Mouse (Mus musculus) small intestine, adult 2 months (tissue): ENCODE results near the gene Vrtn. TPM values are rescaled to one million over a fixed set of nuclear protein-coding genes. Genes with fewer than 3 reads are reported as not detected.

Experiments used
- H3K27ac ChIP-seq: fragments of 200-500 bp; 2 replicates; pipeline ENCODE4 v1.5.1; 2012; ENCODE audit warnings: low read depth, low read length, control low read depth, inconsistent platforms; ENCODE audit not compliant: insufficient read depth
- H3K27me3 ChIP-seq: fragments of 200-500 bp; 2 replicates; pipeline ENCODE4 v1.6.1; 2012; ENCODE audit warnings: mild to moderate bottlenecking, moderate library complexity, low read length, inconsistent platforms; ENCODE audit not compliant: control insufficient read depth, insufficient read depth
- H3K36me3 ChIP-seq: fragments of 200-500 bp; 2 replicates; pipeline ENCODE4 v1.6.1; 2012; ENCODE audit warnings: mild to moderate bottlenecking, low read length, control low read depth, inconsistent platforms; ENCODE audit not compliant: control insufficient read depth, insufficient read depth
- H3K4me1 ChIP-seq: fragments of 200-500 bp; 2 replicates; pipeline ENCODE4 v1.6.1; 2012; ENCODE audit warnings: low read length, inconsistent platforms, mixed read lengths; ENCODE audit not compliant: control insufficient read depth, insufficient read depth, insufficient read length
- H3K4me3 ChIP-seq: fragments of 200-500 bp; 2 replicates; pipeline ENCODE4 v1.5.1; 2012; ENCODE audit warnings: low read depth, mild to moderate bottlenecking, control low read depth, inconsistent platforms, low read length, moderate library complexity
- CTCF ChIP-seq: fragments of 200-500 bp; IDR thresholded peaks from 2 replicates; pipeline ENCODE4 v1.5.1; 2012; ENCODE audit warnings: low read depth, mild to moderate bottlenecking, control low read depth, inconsistent platforms, low read length, moderate library complexity, mixed read lengths; ENCODE audit not compliant: insufficient replicate concordance, insufficient read length; ENCODE audit errors: extremely low read depth
- POLR2A ChIP-seq: fragments of 200-500 bp; IDR thresholded peaks from 2 replicates; pipeline ENCODE4 v1.6.1; 2012; ENCODE audit warnings: low read depth, mild to moderate bottlenecking, control low read depth, inconsistent platforms, low read length, moderate library complexity
- WGBS: fragments of 180-500 bp; shearing (Covaris S2); methylation state at CpG from one replicate; pipeline ENCODE4 v1.1.7; 2018; 5-methylcytosine and 5-hydroxymethylcytosine counted together
- polyA plus RNA-seq: library from polyadenylated mRNA; depleted of rRNA; stranded (reverse); fragments of >200 nt; gene quantifications from 2 replicates; pipeline ENCODE4 v1.2.3, GENCODE M21; 2012

The Vrtn gene
- polyA plus RNA-seq, 1 experiment, result not detected

DNA sequence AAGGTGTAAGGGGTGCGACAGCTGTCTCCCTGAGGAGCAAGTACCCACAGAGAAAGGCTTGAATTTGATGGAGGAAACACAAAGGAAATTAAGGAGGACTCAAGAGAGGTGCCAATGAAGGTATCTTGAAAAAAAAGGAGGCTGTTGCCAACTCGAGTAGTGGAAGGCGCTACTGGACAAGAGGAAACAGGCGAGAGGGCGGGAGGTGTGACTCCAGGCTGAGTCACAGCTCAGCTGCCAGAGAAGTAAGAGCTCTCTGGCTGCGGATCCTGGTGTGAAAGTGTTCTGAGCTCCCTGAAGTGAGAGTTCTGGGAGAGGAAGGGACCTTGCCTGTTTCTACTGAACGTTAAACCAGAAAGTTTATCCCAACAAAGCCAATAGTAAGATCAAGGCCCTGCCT, 26.3 kb upstream of the Vrtn start:
- no peak for TF ChIP-seq POLR2A
- no peak for TF ChIP-seq CTCF
- H3K4me1 ChIP-seq, result peaks cover 12% of the 10 kb centered on the region; the same call in 1 of the 2 replicates
- H3K27me3 ChIP-seq, result no peaks in the 10 kb centered on the region
- no peak overlapping the region for H3K4me3 ChIP-seq
- WGBS, result 60% methylated on average over 7 of the region's 7 CpGs
- peak overlapping the region; percentile 20 for H3K27ac ChIP-seq
- peaks cover 4% of the 10 kb centered on the region for H3K36me3 ChIP-seq

GRCm38 (mm10) chr12:84616977-84617630, 23.7 kb upstream of the Vrtn start, which contains the start of gene Abcd4:
Abcd4 (minus strand) TSS chr12:84617413.
- peak; percentile 90 for TF ChIP-seq POLR2A
- peak; percentile 52 for TF ChIP-seq CTCF
- under 1% methylated on average over 34 of the region's 34 CpGs for WGBS
- Histone ChIP-seq H3K4me1 (peaks cover 12% of the 10 kb centered on the region; the same call in 1 of the 2 replicates), H3K27ac (peak within 1 kb of the TSS; percentile 0; the same call in 1 of the 2 replicates), H3K4me3 (peak within 1 kb of the TSS; percentile 68), H3K27me3 (no peaks in the 10 kb centered on the region), H3K36me3 (peaks cover 1% of the 10 kb centered on the region; the same call in 1 of the 2 replicates)

DNA sequence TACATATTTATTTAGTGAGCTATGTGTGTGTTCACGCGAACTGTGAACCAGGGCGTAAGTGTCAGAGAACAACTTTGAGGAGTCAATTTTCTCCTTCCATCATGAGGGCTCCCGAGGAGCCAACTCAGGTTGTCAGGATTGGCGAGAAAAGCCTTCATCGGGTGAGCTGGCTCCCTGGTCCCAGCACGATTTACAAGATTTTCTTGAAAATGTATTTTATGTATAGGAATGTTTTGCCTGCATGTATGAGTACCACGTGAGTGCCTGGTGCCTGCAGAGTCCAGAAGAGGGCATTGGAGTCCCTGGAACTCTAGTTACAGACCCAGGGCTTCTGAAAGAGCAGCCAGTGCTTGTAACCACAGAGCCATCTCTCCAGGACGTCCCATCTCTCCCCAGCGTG, 23.2 kb upstream of the Vrtn start:
- TF ChIP-seq POLR2A, result no peak
- no peak for TF ChIP-seq CTCF
- Histone ChIP-seq H3K27ac (no peak overlapping the region), H3K27me3 (no peaks in the 10 kb centered on the region), H3K4me1 (peaks cover 12% of the 10 kb centered on the region; the same call in 1 of the 2 replicates), H3K4me3 (peak overlapping the region; percentile 68), H3K36me3 (peaks cover 1% of the 10 kb centered on the region; the same call in 1 of the 2 replicates)
- WGBS, result 2% methylated on average over 10 of the region's 10 CpGs

- TF ChIP-seq CTCF (peak; percentile 14; the same call in 1 of the 2 replicates), POLR2A (no peak)
- Histone ChIP-seq H3K36me3 (no peaks in the 10 kb centered on the region), H3K27me3 (0 out of 2 replicates have a peak, but pooled peaks cover 2% of the 10 kb centered on the region), H3K4me3 (no peak overlapping the region), H3K4me1 (no peaks in the 10 kb centered on the region; the same call in 1 of the 2 replicates), H3K27ac (no peak overlapping the region)
These were observed 19.8 kb upstream of the Vrtn start for GRCm38 (mm10) chr12:84620975-84621374.

DNA sequence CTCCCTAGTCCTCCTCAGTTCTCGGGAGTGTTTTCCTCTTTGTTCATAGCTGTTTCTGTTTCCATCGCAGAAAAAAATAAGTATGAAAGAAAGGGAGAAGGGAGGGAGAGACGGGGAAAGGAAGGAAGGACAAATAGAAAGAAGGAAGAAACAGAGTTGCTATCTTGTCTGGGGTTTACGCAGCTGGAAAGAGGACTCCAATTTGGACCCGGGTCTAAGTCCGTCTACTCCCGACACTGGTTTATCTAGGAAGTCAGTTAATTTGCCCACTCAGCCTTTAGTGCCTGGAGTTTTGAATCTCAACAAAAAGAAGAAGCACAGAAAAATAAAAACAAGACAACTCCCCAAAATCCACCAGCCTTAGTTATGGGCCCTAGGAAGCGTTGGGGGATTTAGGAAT, 16.2 kb upstream of the Vrtn start:
- Histone ChIP-seq H3K4me3 (no peak overlapping the region), H3K27ac (no peak overlapping the region), H3K27me3 (0 out of 2 replicates have a peak, but pooled peaks cover 2% of the 10 kb centered on the region), H3K4me1 (no peaks in the 10 kb centered on the region; the same call in 1 of the 2 replicates), H3K36me3 (no peaks in the 10 kb centered on the region)
- TF ChIP-seq CTCF, result no peak
- TF ChIP-seq POLR2A, result no peak
- 15% methylated on average over 8 of the region's 8 CpGs for WGBS

DNA sequence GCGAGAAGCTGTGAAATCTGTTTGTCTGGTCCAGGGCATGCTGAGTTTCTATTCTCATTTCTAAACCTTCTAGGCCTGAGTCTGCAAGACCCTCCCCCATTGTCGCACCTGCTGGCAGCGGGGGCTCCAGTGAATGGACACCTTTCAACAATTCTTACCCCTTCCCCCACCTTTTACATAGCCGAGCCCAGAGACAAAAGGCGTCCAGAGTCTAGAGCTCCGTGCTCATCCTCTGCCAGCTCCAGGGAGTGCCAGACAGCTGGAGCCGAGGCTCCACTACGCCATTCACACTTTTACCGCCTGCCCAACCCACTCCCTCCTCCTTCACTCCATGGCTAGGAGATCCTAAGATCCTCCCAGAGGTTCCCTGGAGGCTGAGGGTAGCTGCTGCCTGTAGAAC, 15.7 kb upstream of the Vrtn start:
- no peaks in the 10 kb centered on the region for H3K36me3 ChIP-seq
- no peak overlapping the region for H3K27ac ChIP-seq
- 10% methylated on average over 9 of the region's 9 CpGs for WGBS
- H3K27me3 ChIP-seq, result 0 out of 2 replicates have a peak, but pooled peaks cover 2% of the 10 kb centered on the region
- H3K4me1 ChIP-seq, result no peaks in the 10 kb centered on the region; the same call in 1 of the 2 replicates
- no peak for TF ChIP-seq POLR2A
- no peak for TF ChIP-seq CTCF
- no peak overlapping the region for H3K4me3 ChIP-seq

- no peaks in the 10 kb centered on the region for H3K27me3 ChIP-seq
- H3K27ac ChIP-seq, result no peak overlapping the region
- H3K36me3 ChIP-seq, result no peaks in the 10 kb centered on the region
- H3K4me1 ChIP-seq, result no peaks in the 10 kb centered on the region
- H3K4me3 ChIP-seq, result no peak overlapping the region
- WGBS, result 44% methylated on average over 3 of the region's 3 CpGs
- TF ChIP-seq POLR2A, result no peak
- no peak for TF ChIP-seq CTCF
These were observed 9.0 kb upstream of the Vrtn start for GRCm38 (mm10) chr12:84631867-84632266.
